Mouse (Mus musculus) stomach, embryonic 14.5 days (tissue): ENCODE results near the gene Fam222a. TPM values are rescaled to one million over a fixed set of nuclear protein-coding genes. Genes with fewer than 3 reads are reported as not detected.
A peak's percentile ranks its signal among the peaks of the same experiment; 100 is the strongest.

ENCODE experiments used
- ATAC-seq: fragments of 200-750 bp; cut with Nextera tagmentation; 2 replicates; pipeline ENCODE4 v1.8.0; 2017; ENCODE audit warnings: low read depth, moderate TSS enrichment; ENCODE audit not compliant: insufficient number of reproducible peaks, insufficient read depth, low FRiP score
- H3K27ac ChIP-seq: fragments of 300-500 bp; sonication (generic); 2 replicates; pipeline ENCODE4 v1.5.1; 2014; ENCODE audit warnings: mild to moderate bottlenecking, low read length, moderate library complexity, mixed read lengths
- H3K27me3 ChIP-seq: fragments of 300-500 bp; sonication (generic); 2 replicates; pipeline ENCODE4 v1.6.1; 2014; ENCODE audit warnings: low read length, control low read depth, mixed read lengths; ENCODE audit not compliant: control insufficient read depth, insufficient read depth
- H3K36me3 ChIP-seq: fragments of 300-500 bp; sonication (generic); 2 replicates; pipeline ENCODE4 v1.6.1; 2014; ENCODE audit warnings: mild to moderate bottlenecking, control low read depth, low read length, moderate library complexity, mixed read lengths; ENCODE audit not compliant: control insufficient read depth, insufficient read depth
- H3K4me1 ChIP-seq: fragments of 300-500 bp; sonication (generic); 2 replicates; pipeline ENCODE4 v1.6.1; 2014; ENCODE audit warnings: low read length, control low read depth, mixed read lengths; ENCODE audit not compliant: control insufficient read depth, insufficient read depth
- H3K4me2 ChIP-seq: fragments of 300-500 bp; sonication (generic); replicated peaks from 2 replicates; pipeline ENCODE4 v1.6.1; 2014; ENCODE audit warnings: low read depth, low read length, control low read depth
- H3K4me3 ChIP-seq: fragments of 300-500 bp; sonication (generic); 2 replicates; pipeline ENCODE4 v1.5.1; 2014; ENCODE audit warnings: low read depth, low read length, control low read depth
- H3K9ac ChIP-seq: fragments of 300-500 bp; sonication (generic); replicated peaks from 2 replicates; pipeline ENCODE4 v1.6.1; 2014; ENCODE audit warnings: low read depth, mild to moderate bottlenecking, control low read depth, low read length, moderate library complexity, mixed read lengths
- H3K9me3 ChIP-seq: fragments of 300-500 bp; sonication (generic); 2 replicates; pipeline ENCODE4 v1.6.1; 2016; ENCODE audit warnings: low read depth, low read length, control low read depth; ENCODE audit not compliant: control insufficient read depth
- WGBS: fragments of 180-500 bp; shearing (Covaris S2); extraction: QIAGEN DNeasy Blood & Tissue Kit; methylation state at CpG from one replicate; pipeline ENCODE4 v1.1.7; 2014; 5-methylcytosine and 5-hydroxymethylcytosine counted together
- polyA plus RNA-seq: library from polyadenylated mRNA; unstranded; fragments of >200 nt; fragmentation: Nextera tagmentation; extraction: Ambion mirVana; gene quantifications from 2 replicates; pipeline ENCODE4 v1.2.1, GENCODE M21; 2014

The Fam222a gene
- polyA plus RNA-seq, 1 experiment from 2014 or later: 2.9 TPM

- WGBS: 84% methylated on average over 3 of the region's 3 CpGs
- Histone ChIP-seq H3K9me3 (no peaks in the 10 kb centered on the region), H3K4me1 (peaks cover 39% of the 10 kb centered on the region), H3K4me3 (no peak overlapping the region), H3K4me2 (no peak overlapping the region), H3K9ac (no peak overlapping the region), H3K36me3 (no peaks in the 10 kb centered on the region), H3K27me3 (no peaks in the 10 kb centered on the region), H3K27ac (no peak overlapping the region)
- no peak for ATAC-seq
Measured at GRCm38 (mm10) chr5:114583046-114583445, 15.2 kb downstream of the Fam222a start.

DNA sequence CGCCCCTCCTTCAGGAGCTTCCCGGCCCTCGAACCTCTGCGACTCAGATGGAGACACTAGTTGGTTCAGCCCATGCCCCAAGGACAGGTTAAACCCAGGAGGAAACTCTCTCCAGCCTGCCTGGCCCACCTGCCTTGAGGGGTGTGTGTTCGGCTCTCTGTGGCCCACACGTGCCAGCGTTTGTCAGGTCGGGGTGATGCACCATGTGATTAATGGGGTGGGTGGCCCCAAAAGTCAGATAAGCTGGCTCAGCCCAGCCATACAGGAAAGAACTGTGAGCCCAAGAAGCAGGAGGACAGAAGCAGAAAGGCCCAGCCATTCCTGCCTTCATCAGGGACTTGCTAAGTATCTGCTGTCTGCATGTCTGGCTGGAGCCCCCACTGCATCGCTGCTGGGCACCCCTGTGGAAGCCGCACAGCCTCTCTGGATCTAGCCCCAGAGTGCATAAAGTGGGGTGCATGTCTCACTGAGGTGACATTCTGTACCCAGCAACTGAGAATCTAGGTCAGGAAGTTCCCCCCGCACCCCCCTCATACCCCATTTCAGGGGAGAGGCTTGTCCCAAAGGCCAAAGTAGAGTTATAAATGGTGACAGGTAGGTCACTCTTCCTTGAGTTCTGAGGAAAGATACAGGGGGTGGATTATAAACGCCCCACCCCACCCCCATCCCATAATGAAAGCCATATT lies 15.8 kb downstream of the Fam222a start:
- Histone ChIP-seq H3K4me3 (no peak overlapping the region), H3K4me2 (no peak overlapping the region), H3K27ac (no peak overlapping the region), H3K36me3 (no peaks in the 10 kb centered on the region), H3K9me3 (no peaks in the 10 kb centered on the region), H3K4me1 (peaks cover 43% of the 10 kb centered on the region), H3K27me3 (no peaks in the 10 kb centered on the region), H3K9ac (no peak overlapping the region)
- WGBS: 58% methylated on average over 12 of the region's 12 CpGs
- no peak for ATAC-seq

- H3K27ac ChIP-seq: peak overlapping the region; percentile 64; the same call in 1 of the 2 replicates
- no peaks in the 10 kb centered on the region for H3K9me3 ChIP-seq
- no peak overlapping the region for H3K4me3 ChIP-seq
- no peak for ATAC-seq
- peaks cover 51% of the 10 kb centered on the region for H3K4me1 ChIP-seq
- 45% methylated on average over 14 of the region's 14 CpGs for WGBS
- H3K27me3 ChIP-seq: no peaks in the 10 kb centered on the region
- H3K36me3 ChIP-seq: no peaks in the 10 kb centered on the region
- no peak overlapping the region for H3K9ac ChIP-seq
- no peak overlapping the region for H3K4me2 ChIP-seq
Measured at GRCm38 (mm10) chr5:114584293-114585104, 16.7 kb downstream of the Fam222a start.

DNA sequence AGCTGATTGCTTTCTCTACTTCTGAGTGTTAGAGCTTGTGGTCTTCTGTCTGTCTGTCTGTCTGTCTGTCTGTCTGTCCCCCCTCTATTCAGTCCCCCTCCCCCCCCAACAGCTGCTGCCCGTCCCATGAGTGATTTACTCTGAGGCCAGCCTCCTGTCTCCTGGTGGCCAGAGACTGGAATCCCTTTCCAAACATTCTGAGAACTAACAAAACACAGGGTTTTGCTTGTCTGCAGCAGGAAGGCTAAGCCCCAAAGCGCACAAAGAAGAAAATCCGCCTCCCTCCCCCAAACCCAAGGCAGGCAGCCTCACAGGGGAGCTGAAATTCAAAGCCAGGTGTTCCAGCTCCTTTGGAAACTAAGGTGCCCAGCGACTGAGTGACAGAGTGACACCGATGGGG lies 17.9 kb downstream of the Fam222a start:
- H3K9me3 ChIP-seq: no peaks in the 10 kb centered on the region
- H3K4me2 ChIP-seq: peak overlapping the region; percentile 15
- H3K4me3 ChIP-seq: no peak overlapping the region
- 4% methylated on average over 5 of the region's 5 CpGs for WGBS
- H3K27me3 ChIP-seq: no peaks in the 10 kb centered on the region
- H3K36me3 ChIP-seq: no peaks in the 10 kb centered on the region
- no peak for ATAC-seq
- peaks cover 59% of the 10 kb centered on the region for H3K4me1 ChIP-seq
- H3K27ac ChIP-seq: peak overlapping the region; percentile 64
- no peak overlapping the region for H3K9ac ChIP-seq

DNA sequence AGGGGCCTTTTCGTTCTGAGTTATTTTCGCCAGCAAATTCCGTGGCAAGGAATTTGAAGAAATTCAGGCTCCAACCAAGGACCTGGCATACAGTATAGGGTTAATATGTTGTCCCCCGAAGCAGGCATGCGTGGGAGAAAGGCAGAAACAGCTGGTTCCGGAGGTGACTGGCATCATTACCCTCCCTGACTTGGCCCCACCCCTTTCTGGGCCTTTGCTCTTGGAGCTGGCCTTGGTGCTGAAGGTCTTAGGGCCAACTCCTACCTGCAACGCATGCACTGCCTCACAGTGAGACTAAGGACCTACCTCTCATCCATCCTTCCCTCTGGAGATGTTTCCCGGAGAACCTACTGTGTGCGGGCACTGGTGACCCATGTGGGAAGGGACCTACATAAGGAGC lies 20.1 kb downstream of the Fam222a start:
- WGBS: 40% methylated on average over 9 of the region's 9 CpGs
- ATAC-seq: no peak

DNA sequence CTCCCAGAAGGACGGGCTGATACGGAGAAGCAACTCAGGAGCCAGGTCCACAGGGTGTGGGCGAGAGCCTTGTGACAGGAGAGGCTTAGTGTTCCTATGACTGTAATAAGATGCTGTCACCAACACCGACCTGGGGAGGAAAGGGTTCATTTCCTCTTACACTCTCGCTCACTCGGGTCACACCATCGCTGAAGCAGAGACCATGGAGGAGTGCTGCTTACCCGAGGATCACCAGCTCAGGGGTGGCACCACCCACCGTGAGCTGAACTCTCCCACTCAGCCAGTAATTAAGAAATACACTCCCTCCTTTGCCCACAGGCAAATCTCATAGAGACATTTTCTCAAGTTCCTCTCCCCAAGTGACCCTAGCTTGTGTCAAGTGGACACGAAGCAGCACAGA lies 20.6 kb downstream of the Fam222a start:
- Histone ChIP-seq H3K4me2 (no peak overlapping the region), H3K9me3 (no peaks in the 10 kb centered on the region), H3K4me3 (no peak overlapping the region), H3K4me1 (peaks cover 79% of the 10 kb centered on the region), H3K36me3 (no peaks in the 10 kb centered on the region), H3K9ac (no peak overlapping the region), H3K27ac (no peak overlapping the region), H3K27me3 (no peaks in the 10 kb centered on the region)
- 51% methylated on average over 10 of the region's 10 CpGs for WGBS
- ATAC-seq: no peak

More for the DNA sequence above, 20.1 kb downstream of the Fam222a start:
- H3K36me3 ChIP-seq: no peaks in the 10 kb centered on the region
- peaks cover 77% of the 10 kb centered on the region for H3K4me1 ChIP-seq
- H3K4me3 ChIP-seq: no peak overlapping the region
- no peak overlapping the region for H3K27ac ChIP-seq
- no peak overlapping the region for H3K9ac ChIP-seq
- H3K27me3 ChIP-seq: no peaks in the 10 kb centered on the region
- H3K4me2 ChIP-seq: no peak overlapping the region
- no peaks in the 10 kb centered on the region for H3K9me3 ChIP-seq

GRCm38 (mm10) chr5:114589026-114589425 lies 21.2 kb downstream of the Fam222a start:
- Histone ChIP-seq H3K9ac (no peak overlapping the region), H3K36me3 (no peaks in the 10 kb centered on the region), H3K4me3 (no peak overlapping the region), H3K4me2 (no peak overlapping the region), H3K27ac (no peak overlapping the region), H3K4me1 (peaks cover 81% of the 10 kb centered on the region), H3K27me3 (no peaks in the 10 kb centered on the region), H3K9me3 (no peaks in the 10 kb centered on the region)
- WGBS: 43% methylated on average over 6 of the region's 6 CpGs
- no peak for ATAC-seq

DNA sequence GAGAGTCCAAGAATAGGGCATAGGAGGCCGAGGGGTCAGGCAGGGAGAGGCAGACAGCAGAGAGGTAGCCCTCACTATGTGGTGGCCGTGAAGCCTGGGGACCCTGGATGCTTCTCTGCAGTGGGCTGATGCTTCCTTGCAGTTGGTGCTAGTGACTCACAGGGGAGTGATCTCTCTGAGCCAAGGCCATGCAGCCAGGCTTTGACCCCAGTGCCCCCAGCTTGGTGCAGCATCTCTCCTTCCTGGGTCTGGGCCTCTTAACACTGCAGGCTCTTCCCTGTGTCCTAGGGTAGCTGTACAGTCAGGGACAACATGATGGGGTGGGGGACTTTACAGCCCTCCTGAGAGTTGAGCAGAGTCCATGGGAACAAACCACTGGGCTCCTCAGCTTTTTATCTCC lies 21.6 kb downstream of the Fam222a start:
- Histone ChIP-seq H3K4me1 (peaks cover 82% of the 10 kb centered on the region), H3K9me3 (no peaks in the 10 kb centered on the region), H3K4me3 (no peak overlapping the region), H3K4me2 (no peak overlapping the region), H3K9ac (no peak overlapping the region), H3K36me3 (no peaks in the 10 kb centered on the region), H3K27me3 (no peaks in the 10 kb centered on the region), H3K27ac (no peak overlapping the region)
- ATAC-seq: no peak
- 54% methylated on average over 2 of the region's 2 CpGs for WGBS
